Mouse (Mus musculus) kidney, adult 8-10 months (tissue): ENCODE measurements around the gene Eef2.
A peak's percentile ranks its signal among the peaks of the same experiment; 100 is the strongest.

Source experiments
- DNase-seq, 2 experiments: peaks; one replicate each; pipeline ENCODE4 v3.0.0; 2022

Gene Eef2

DNA sequence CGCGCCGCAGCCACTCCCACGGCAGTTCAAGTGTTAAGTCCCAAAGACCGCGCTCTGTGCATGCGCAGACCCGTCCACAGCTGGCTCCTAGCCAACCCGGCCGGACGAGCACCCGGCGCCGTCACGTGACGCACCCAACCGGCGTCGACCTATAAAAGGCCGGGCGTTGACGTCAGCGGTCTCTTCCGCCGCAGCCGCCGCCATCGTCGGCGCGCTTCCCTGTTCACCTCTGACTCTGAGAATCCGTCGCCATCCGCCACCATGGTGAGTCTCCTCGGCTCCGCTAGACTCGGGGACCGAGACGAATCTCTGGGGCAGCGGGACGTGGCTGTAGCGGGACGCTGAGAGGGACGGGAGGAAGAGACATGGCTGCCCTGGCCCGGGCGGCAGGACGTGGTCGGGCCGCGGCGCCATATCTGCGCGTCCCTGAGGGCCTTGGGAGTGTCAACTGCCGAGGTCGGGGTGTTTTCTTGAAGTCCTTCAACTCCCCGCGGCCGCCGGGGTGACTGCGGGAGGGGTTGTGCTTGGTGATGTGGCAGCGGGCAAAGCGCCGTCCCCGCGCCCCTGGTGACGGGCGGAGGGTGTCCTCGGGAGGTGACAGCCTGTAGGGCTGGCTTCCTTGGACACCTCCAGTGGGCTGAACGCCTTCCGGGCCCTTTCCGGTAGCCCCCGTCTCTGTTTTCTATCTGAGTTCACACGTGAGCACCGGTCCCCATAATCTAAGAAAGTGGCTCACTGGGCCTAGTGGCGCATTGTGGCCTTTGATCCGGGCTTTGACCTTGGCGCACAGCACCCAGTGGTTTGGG lies at the start of gene Eef2:
TSS of gene Eef2 (plus strand) at position 166 of the 806 bp plus-strand sequence.
- peak; percentile 99 for DNase-seq

DNA sequence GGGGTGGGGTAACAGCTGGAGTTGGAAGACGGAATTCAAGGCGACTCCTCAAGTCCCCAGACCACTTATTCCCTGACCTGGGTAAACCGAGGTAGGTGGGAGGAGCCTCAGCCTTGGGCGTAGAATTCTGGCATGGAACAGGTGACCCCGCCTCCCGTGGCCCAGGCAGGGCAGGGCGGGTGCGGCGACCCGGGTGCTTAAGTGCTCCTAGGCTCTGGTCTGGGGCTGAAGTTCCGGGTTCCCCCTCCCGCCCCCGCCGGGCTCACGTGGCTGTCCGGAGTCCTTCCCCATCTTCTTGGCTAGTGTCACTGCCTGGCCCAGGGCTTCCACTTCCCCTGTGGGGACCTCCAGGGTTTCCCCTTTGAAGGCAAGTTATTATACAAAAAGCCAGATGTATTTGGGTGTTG lies 42.2 kb upstream of the Eef2 start:
- DNase-seq = peak; percentile 86 to 88

DNA sequence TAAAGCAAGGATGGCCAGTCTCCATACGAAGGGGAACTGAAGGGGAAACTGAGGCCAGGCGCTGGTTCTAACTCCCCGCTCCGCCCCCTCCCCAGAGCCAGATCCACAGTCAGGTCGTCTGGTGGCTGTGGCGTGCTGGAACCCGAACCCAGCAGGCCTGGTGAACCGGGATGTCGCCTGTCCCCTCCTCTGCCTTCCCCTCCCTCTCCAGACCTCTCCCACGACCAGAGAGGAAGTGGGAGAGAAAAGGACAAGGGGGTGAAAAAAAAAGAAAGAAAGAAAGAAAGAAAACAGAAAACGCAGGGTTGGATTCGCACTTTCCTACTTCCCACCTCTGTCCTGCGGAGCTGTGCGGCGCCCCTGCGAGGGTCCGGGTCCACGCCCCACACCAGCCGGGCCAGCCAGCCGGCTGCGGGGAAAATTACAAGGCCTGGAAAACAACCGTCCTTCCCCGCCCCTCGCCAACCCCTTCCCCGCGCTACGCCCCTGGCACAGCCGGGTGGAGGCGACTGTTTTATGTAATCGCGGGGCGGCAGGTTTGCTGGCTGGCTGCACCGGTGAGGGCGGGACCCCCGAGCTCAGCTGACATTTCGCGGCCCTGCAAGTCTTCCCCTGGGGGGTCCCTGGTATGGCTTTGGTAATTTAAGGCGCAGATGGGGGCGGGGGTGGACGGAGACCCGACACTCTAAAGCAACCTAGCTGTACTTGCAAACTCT lies 41.3 kb upstream of the Eef2 start, which contains the start of gene Zbtb7a:
TSS of gene Zbtb7a (plus strand) at position 255 of the 716 bp plus-strand sequence.
- peak; percentile 72 to 74 for DNase-seq

DNA sequence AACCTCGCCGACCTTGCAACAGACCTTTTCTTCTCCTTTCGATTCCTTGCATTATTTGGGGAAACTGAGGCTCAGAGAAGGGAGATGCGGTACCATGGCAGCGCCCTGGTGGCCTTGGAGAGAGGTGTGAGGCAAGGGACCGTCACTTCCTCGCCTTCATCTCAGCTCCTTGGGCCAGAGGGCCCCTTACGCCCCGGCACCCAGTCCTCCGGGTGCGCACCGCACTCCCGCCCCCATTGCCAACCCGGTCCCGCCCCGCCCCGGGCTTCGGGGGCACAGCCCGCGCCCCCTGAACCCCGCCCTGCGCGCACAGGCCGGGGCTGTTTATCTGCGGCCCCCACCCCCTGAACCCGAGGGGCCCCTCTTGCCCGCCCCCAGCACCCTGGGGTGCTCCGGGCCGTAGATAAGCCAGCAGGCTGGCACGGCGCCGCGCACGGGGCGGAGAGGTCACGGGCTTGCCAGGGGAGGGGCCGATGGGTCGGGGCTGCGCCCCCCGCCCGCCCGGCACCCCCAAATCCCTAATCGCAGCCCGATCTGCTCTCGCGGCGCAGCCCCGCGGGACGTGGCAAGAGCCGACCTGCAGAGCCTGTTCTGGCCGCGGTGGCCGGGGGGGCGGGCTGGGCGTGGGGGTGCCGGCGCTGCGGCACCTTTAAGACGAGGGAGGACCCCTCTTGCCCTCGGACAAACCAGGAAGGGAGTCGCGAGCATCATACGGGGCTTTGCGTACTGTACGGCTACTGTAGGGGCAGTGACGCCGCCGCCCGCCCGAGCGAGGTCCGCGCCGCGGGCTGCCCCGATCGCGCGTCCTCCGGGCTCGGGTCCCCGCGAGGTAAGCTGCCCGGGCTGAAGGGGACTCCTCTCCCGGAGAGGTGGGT lies 40.4 kb upstream of the Eef2 start:
- DNase-seq = peak; percentile 70 to 73

DNA sequence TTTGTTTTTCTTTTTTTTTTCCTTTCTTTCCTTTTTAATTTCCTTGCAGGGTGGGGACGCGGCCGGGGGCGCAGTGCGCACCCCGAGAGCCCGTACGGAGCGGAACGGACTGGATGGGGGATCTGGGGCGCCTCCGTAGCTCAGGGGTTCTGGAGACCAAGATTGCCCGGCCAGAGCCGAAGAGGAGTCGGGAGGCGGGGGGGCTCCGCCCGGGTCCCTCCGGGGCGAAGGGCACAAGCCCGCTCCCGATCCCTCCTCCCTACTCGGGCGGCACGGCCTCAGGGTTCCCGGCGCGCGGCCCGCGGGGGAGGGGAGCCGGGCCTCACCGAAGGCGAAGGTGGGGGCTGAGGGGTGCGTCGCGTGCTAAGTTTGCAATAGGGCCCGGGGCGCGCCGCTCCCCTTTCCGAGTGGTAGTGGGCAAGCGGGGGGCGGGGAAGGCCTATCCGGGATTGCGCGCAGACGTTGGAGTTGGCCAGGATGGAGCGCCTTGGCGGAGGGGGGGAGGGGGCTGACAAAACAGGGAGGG lies 39.7 kb upstream of the Eef2 start:
- peak; percentile 89 to 91 for DNase-seq

DNA sequence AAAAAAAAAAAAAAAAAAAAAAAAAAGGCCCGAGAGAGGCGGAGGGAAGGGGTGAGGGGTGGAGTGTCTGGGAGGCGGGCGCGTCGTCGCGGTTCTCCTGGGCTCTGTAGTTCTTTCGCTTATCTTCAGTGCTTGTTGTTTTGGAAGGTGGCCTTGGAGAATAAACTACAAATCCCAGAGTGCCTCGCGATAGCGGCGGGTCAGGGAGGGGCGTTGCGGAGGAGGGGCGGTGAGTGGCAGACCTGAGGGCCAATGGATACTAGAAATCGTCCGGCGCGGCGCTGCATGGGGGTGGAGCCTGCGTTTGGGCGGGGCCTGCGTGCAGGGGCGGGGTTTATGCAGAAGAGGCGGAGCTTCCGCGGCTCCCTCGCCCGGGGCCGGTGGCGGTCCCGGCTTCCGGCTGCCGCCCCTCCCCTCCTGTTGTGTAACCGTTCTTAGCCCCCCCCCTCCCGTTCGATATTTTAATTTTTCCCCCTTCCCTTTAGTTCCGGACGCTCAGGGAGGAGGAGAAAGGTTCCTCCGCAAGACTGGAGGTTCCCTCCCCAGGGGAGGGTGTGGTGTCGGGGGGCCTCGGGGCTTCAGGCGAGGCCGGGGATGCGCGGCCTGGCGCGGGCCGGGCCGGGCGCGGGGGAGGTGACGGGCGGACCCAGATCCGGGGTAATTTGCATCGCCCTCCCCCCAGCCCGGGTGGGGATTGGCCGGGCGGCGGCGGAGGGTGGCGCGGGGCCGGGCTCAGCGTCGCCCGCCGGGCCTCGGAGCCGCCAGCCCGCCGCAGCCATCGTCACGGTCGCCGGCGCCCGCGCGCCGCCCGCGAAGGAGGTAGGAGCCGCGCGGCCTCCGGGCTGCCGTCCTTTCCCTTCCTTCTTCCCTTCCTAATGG lies 38.9 kb upstream of the Eef2 start:
- peak; percentile 99 for DNase-seq

DNA sequence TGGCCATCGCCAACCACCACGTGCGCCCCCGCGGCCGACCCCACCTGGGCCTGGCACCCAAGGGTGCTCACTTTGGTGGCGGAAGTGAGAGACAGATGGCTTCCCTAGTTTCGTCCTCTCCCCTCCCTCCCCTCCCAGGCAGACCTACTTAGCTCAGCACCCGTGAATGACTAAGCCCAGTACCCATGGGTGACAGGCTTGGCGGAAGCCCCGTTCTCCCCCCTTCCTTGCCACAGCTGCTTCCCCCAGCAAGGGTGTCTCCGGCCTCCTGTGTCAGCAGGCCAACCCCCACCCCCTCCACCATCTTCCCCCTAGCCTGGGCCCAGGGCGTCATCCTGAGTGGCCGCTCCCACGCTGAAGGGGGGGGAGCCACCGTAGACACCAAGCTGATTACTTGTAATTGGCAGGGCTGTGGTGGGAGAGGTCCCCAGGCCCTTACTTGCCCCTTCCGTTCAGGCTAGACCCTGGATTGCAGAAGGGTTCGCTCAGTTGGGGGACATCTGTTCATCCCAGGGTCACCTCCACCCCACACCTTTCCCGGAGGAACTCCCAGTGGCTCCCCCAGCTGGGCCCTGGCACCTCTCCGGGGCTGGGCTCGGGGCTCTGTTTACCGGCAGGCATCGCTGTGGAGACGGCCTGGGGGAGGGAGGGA lies 38.2 kb upstream of the Eef2 start:
- DNase-seq = no peak

DNA sequence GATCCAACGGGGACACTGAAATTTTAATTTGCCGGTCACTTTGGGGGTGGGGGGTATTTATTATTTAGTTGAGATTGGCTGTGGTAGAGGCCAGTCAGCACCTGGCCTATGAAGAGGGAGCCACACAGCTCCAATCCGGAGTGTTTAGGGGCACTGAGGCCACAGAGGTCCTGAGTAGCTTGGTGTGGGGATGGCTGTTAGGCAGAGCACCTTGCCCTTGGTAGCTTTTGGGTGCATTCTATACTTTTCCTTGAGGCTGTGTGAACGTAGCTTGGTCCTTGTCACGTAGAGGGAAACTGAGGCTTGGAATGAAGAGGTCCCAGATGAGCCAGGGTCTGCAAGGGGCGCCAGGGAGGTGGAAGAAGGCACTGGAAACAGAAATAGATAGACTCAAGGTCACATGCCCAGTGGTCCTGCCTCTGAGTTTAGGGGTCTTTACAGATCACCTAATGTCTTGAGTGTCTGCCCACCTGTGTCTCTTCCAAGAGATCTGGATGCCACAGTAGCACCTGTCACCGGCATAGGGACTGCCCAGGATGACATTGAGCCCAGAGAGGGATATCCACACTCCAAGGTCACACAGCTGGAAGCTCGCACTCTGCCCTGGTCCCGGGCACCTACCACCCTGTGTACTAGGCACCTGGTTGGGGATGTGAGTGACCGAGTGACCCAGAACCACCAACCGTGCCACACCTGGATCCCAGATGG lies 37.5 kb upstream of the Eef2 start:
- no peak for DNase-seq

DNA sequence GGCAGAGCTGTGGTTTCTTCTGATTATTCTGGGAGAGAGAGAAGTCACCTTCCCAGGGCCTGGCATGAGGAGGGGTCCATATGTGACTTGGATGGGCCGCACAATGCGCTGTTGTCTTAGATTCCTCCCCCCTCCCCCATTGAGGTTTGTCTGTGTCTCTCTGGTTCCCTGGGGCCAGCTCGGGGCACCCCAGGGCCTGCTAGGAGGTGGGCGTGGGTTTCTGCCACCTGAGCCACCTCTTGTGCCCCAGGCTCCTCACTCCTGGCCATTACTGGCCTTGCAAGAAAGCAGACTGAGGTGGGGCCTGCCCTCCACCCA lies 36.9 kb upstream of the Eef2 start:
- DNase-seq = no peak

DNA sequence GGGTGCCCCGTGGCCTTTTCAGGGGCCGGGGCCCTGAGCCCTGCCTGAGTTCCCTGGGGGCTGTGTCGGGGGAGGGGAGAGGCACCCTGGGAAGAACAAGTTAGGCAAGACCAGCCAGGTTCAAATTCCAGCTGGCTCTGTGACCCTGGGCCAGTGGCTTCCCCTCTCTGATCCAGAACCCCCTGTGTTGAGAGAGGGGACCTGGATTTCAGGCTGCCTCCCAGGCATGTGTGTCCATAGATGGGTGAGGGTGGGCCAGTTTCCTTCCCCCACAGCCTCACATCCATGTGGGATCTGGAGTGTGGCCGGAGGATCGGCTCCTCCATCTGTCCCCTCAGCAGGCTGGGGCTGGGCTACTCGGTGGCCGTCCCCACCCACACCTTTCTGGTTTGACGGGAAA lies 36.4 kb upstream of the Eef2 start:
- DNase-seq = no peak

DNA sequence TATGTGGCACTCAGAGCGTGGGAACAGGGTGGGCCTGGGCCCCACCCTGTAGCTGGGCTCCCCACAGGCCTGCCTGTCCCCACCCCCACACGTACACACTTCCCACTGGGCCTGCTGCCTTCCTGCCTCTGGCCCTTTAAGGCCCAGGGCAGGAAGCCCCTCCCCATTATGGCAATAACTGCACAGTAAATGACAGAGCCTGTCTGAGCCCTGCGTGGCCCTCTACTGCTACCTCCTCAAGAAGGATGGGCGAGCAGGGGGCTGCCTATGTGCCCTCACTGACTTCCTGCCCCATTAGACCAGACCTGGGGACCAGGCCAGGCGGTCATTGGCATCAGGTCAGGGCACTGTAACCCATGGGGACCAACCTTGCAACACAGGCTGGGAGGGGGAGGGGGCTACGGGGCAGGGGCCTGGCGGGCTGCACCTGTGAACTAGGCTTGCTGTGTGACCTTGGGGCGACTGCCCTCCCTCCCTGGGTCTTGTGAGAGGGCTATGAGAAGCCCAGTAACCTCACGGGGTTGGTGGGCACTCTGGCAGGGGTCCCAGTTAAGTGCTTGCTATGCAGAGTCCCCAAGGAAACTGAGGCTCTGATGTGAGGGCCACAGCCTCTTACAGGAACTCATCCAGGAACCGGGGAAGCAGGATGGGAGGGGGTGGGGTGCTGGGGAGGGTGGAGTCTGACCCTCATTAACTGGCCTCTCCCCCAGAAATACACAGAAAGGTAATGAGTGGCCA lies 35.5 kb upstream of the Eef2 start:
- DNase-seq = no peak

DNA sequence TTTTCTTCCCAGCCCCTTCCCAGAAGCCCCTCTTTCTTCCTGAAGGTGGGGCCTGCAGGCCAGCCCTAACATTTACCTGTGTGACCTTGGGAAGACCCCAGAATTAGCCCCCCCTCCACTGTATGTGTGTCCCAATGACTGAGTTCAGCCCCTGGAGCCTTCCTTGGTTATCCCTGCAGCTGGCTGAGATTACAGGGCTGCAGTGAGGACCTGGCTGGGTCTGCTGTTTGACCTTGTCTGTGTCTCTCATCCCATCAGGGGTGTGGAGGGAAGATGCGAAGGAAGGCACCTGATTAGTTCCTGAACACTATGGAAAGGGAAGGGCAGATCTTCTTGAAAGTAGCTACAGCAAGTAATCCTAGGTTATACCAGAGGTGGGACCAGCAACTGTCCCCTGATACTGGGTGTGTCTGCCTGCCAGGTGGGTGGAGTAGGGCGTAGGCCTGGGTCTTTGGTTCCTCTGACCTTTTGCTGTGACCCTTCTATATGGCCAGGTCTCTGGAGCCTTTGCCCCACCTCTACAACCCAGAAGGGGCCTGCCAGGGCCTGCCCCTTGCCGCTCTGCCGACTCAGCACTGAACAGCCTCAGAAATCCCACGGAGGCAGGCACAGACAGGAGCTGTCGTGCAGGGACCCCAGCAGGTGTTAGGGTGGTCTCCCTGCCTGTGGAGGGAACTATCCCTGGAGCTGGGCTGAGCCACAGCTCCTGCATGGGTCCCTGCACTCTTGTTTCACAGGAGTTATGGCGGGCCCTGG lies 34.8 kb upstream of the Eef2 start:
- DNase-seq = no peak

DNA sequence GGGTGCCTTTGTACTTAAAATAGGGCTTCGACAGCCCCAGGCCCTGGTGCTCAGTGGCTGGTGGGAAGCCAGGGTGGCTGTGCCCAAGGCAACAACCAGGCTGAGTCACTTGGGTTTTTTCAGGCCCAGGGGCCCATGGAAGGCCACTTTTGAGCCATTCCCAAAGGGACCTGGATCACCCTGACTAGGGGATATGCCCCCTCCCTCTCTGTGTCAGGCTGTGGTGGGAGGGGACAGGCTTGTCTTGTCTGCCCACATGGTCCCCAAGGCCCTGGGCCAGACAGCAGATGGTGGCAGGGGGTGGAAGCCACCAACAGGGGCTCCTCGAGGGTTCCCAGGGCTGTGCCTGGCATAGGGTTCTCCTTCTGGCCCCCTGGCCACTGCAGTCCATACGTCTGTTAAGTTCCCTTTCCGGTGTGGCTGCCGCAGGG lies 33.9 kb upstream of the Eef2 start:
- DNase-seq = no peak

DNA sequence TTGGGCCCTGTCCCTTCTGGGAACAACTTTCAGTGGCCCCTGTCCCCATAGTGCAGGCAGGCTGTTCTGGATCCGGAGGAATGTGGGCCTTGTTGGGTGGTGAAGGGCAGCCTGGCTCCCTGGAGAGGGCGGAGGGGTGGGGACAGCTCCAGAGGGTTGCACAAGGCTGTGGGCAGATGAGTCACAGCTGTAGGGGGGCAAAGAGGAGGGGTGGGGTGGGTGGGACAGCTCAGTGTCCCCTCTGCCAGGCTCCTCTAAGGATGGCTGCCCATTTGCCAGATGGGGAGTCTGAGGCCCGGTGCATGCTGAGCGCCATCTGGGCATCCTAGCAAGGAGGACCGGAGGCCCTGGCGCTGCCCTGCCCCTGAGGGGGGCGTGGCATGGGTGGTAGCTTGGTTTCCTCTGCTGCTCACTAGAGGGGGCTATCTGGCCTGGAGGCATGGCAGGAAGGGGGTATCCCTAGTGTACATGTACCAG lies 33.2 kb upstream of the Eef2 start:
- no peak for DNase-seq

DNA sequence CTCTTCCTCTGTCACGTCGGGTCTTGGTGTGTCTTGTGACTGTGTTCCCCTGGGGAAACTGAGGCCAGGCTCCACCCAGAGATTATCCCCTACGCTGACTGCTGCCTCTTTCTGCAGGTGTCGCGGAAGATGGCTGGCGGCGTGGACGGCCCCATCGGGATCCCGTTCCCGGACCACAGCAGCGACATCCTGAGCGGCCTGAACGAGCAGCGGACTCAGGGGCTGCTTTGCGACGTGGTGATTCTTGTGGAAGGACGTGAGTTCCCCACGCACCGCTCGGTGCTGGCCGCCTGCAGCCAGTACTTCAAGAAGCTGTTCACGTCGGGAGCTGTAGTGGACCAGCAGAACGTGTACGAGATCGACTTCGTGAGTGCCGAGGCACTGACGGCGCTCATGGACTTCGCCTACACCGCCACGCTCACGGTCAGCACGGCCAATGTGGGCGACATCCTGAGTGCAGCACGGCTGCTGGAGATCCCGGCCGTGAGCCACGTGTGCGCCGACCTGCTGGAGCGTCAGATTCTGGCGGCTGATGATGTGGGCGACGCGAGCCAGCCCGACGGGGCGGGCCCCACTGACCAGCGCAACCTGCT lies 32.5 kb upstream of the Eef2 start:
- DNase-seq = no peak

DNA sequence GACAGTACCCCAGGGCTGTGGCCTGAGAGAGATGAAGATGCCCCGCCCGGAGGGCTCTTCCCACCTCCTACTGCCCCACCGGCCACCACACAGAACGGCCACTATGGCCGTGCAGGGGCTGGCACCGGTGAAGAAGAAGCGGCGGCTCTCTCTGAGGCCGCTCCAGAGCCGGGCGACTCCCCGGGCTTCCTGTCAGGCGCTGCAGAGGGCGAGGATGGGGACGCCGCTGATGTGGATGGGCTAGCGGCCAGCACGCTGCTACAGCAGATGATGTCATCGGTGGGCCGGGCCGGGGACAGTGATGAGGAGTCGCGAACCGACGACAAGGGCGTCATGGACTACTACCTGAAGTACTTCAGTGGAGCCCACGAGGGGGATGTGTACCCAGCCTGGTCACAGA lies 31.8 kb upstream of the Eef2 start:
- DNase-seq = no peak

DNA sequence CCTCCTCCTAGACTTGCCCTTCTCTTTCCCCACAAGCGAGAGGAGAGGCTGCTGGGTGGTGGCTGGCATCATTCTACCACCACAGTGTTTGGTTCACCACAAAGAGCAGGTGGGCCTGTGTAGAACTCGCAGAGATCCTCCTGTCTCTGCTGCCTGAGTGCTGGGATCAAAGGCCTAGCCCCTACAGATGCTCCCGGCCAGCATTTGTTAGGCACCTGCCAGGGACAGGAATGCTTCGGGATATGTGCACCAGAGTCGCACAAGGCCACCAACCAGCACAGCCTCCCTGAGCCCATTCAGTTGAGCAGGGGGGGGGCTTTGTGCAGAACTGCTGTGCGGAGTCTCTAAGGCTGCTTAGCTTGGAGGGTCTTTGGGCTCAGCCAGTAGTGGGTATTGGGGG lies 31.1 kb upstream of the Eef2 start:
- no peak for DNase-seq

DNA sequence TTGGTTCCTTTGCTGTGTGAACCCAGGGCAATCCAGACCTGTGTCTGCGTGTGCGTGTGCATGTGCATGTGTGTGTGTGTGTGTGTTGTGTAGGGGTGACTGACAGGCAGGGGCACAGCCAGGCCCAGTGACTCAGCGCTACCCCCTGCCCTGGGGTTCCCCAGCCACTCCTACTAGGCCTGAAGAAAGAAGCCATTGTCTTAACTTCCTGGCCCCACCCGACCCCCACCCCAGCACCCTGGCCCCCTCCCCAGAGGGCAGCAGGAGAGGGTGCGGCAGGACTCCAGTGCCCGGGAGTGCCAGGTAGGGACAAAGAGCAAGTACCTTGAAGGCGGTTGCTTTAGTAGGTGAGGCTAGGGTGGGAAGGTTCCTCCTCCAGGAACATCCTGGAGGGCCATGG lies 30.7 kb upstream of the Eef2 start:
- DNase-seq = no peak

DNA sequence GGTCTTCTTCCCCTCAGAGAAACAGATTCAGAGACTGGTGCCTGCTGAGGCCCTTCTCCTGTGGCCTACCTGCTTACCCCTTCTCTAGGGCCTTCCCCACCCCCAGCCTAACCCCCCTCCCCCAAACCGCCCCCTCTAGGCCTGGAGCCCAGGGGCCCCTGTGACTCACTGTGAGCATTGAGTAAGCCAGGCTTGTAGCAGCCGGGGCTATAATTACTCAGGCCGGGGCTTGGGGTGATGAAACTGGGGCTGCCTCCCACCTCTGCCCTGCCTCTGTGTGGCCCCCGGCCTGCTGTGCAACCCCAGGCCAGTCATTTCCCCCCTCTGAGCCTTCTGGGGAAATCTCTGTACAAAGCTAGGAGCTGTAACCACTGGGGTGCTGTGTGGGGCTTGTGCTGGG lies 30.1 kb upstream of the Eef2 start:
- no peak for DNase-seq
